Mouse (Mus musculus): ENCODE results near the gene Slc16a12. TPM values are rescaled to one million over a fixed set of nuclear protein-coding genes. Genes with fewer than 3 reads are reported as not detected.
A peak's percentile ranks its signal among the peaks of the same experiment; 100 is the strongest.

The Slc16a12 gene
- total RNA-seq, 2 experiments from 2014 or later: not detected

DNA sequence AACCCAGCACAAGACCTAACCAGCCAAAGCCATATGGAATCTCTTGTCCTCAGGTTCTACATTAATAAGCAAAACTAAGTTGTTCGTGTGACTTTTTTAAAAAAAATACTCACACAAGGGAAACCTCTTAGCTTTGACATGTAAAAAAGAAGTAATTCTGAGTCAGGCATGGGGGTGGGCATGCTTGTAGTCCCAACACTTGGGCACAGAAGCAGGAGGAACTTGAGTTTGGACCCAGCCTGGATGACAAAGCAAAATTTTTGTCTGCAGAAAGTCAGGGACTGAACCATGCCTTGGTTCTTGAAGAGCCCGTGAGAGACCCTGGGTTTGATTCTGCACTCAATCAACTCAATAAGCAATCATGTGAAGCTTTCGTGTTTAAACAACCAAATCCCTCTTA is 17.6 kb downstream of the Slc16a12 start:
- ATAC-seq (ENCODE audit: poor library complexity, severe bottlenecking): no peak

DNA sequence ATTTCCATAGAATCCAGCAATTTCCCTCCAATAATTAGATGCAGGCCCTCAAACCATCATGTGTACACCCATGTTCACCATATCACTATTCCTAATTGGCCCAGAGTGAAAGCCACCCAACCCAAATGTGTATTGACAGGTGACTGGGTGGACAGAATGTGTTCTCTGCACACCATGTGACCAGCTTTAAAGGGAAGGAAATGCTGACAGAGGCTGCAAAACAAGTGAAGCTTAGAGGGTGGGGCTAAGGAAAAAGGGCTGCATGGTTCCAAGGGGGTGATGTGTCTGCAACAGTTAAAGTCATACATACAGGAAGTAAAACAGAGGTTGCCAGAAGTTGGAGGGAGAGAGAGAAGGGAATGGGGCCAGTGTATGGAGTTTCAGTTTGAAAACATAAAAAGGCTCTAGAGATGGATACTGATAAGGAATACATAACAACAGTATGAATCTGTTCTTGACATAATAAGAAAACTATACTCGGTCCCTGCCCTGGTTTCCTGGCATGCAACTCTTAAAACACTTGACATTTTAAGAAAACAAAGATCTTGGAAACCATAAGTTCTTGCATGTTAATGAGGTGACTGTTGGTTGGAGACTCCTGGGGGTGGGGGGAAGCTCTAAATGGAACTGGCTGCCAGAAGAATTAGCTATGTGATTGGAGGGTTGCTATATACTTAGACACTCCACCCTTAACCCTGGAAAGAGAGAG is 20.7 kb downstream of the Slc16a12 start:
- 0 out of 2 replicates have a peak, but pooled peaks have one; percentile 28 for ATAC-seq (ENCODE audit: poor library complexity, severe bottlenecking)

DNA sequence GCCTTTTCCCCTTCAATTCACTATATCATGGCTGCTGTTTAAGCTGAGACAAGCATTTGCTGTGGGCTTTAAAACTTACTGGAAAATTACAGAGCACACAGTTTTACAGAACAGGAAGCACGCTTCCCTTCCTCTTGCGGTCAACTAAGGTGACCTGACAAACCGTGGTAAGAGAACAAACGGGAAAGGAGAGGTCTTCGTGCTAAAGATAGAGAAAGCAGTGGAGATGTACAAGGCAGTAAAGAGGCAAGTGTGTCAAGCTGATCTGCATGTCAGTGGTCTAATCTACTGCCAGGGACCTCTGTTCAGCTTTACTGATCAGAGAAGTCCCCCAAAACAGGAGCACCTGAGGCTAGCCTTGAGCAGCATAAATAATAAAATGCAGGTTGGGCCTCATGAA is 21.7 kb downstream of the Slc16a12 start:
- peak; percentile 52 for ATAC-seq (ENCODE audit: poor library complexity, severe bottlenecking)

DNA sequence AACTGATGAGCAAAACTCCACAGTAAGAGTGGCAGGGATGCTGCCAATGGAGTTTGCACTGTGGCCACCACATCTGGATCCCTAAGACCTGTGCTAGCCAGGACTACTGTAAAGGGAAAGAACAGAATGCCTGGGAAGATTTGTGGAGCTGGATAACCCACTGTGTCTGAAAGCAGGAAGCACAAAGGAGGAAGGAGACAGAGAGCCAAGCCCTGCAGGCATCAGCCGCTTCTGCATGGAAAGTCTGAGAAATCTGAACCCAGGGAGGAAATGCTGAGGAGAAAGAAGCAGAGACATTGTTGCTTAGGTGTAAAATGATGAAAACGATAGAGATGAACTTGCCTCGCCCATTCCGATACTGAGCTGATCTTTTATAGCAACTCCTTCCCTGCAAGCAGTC is 22.5 kb downstream of the Slc16a12 start:
- ATAC-seq (ENCODE audit: poor library complexity, severe bottlenecking): no peak

DNA sequence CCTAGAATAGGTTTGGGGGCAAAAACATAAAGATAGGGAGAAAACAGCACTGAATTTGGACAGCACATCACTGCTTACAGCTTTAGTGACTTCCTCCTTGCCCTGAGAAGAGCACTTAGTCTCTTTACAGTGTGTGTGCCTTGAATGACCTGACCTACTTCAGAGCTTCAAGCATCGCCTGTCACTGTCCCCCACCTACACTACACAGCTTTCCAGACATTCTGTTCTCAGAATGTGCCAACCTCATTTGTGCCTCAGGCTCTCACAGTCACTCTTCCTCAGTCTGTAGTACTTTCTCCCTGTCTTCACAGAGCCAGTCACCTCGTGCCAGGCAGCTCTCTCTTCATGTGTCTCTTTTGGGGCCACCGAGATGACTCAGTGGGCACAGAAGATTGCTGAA is 24.5 kb downstream of the Slc16a12 start:
- no peak for ATAC-seq (ENCODE audit: poor library complexity, severe bottlenecking)

DNA sequence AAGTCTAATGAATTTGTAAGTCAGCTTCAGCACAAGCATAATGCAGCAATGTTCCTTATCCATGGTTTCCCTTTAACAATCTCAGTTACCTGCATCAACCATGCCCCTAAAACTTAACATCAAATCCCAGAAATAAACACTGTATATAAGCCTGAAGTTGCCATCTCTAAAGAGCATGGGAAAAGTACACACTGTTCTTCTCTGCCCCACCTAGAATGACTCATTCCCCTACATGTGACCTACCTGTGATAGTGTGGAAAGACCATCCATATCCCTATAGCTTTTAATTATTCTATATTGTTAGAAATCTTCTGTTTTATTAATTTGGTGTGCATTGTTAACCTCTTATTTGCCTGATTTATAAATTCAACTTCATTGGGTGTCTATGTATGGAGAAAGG is 27.0 kb downstream of the Slc16a12 start:
- no peak for ATAC-seq (ENCODE audit: poor library complexity, severe bottlenecking)

DNA sequence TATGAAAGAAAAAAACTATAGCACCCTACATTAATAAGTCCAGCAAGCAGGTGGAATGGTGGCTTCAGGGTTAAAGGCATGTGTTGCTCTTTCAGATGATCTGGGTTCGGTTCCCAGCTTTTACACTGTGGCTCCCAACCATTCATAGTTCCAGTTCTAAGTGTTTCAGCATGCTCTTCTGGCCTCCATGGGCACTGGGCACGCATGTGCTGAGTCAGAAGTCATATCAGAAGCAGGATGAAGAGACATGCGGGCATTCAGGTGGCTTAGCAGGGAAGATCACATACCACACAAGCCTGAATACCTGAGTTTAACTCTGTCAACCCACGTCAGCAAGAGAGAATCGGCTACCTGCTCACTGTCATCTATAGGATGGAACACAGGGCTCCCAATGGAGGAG is 28.1 kb downstream of the Slc16a12 start:
- ATAC-seq (ENCODE audit: poor library complexity, severe bottlenecking): no peak

DNA sequence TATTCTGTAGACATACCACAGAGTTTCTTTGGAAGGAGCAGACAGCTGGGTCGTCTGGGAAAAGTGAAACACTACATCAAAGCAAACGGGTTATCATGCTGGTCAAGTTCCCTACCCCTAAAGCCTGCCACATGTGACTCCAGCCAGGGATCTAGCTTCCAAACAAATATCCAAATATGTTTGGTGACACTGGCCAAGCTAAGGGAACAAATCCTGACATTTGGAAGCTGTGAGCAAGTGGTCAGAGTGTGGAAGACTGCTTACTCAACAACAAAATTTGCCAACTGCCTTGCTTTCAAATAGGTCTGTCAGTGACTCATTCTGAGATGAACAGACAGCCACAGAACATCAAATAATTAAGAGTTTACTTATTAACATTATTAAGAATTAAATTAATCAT is 28.6 kb downstream of the Slc16a12 start:
- ATAC-seq (ENCODE audit: poor library complexity, severe bottlenecking): no peak

DNA sequence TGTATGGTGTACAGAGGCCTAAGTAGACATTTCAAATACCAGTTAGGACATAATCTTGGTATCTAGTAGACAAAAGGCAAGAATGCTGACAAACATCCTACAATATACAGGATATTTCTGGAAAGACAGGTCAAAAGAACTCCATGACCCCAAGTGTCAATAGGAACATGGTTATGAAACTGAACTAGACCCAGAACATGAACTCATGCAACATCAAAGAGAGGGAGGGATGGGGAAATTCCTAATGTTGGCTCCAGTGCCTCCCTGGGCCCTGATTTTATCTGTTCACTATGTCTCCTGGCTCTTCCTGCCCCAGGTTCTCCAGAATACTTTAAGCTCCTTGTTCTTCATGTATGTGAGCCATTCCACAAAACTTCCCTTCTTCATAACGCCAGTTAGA is 31.2 kb downstream of the Slc16a12 start:
- no peak for ATAC-seq (ENCODE audit: poor library complexity, severe bottlenecking)

DNA sequence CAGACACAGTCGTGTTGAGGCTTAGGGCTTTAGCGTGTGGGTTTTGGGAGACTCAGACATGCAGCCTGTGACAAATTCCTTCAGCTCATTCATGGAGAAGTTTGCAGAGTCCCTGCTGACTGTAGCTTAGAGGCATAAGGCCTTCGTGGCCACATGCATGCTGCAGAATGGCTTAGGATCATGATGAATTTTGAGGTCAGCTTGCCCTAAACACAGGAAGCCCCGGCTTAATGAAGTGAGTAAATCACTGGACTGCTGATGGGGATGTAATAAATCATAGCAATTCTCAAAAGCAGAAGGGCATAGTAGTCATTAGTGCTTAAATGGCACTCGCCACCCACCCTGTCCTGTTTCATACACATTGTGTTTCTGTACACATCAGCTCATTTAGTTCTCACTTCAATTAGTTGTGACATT is 32.8 kb downstream of the Slc16a12 start:
- ATAC-seq (ENCODE audit: poor library complexity, severe bottlenecking): no peak

DNA sequence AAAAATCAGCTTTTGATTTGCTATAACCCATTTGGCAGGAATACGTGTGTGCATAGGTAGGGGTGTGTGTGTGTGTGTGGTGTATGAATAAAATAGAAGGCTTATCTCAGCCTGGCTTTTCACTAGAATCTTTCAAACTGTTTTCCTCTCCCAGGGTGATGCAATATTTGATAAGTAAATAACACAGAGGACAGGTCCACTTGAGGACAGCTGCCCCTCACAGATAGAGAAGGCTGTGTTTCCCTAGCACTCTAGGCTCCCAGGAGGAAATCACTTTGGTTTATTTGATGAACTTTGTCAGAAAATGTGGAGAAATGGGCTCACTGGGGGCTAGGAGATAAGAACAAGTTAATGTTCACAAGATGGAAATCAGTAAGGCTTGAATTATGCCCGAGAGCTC is 35.0 kb downstream of the Slc16a12 start:
- no peak for ATAC-seq (ENCODE audit: poor library complexity, severe bottlenecking)

DNA sequence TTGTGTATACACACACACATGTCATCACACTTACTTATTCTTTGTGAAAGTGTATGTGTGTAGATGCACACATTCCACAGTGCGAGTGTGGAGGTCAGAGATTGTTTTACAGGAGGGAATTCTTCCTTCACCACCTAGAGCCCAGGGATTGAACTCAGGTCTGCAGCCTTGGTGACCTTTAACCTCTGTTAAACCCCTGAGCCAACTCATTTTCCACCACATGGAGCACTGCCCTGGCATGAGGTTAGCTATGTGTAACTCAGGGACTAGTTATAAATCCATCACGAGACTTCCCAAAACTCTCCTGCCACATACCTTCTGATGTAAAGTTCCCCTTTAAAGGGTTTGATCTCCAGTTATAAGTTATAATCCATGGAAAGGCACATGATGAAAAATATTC is 38.9 kb downstream of the Slc16a12 start:
- no peak for ATAC-seq (ENCODE audit: poor library complexity, severe bottlenecking)

DNA sequence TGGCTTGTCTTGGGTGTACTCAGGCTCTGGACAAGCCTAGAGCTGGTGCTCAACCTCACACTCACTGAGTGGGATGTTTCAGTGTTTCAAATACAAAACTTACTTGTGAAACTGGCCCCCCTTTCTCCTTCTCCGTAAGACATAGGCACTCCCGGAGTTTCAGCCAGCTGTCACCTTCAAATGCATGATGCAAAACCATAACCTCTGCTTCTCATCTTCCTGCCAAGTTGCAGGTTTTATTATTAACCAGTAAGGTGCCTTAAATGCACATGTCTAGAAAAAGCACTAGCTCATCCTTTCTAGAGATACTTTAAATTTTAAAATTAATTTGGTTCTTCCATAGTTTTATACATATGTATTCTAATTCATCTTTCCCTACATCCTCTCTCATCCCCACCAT is 39.5 kb downstream of the Slc16a12 start:
- ATAC-seq (ENCODE audit: poor library complexity, severe bottlenecking): no peak

DNA sequence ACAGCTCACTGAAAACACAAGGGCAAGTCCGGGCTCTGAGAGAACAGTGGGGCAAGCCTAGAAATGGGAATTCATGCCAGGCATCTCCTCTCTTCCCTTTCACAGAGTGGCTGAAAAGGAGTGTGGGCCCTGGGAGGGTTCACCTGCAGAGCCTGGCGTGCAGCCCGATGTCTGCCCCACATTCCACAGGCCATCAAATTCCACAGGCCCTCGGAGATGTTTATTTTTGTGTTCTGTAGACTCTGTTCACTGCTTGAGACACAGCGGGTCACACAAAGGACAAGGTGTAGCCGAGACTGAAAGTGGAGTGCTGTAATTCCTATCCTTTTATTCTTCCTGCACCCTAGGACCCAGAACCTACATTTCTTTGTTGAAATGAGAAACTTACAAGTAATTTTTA is 40.8 kb downstream of the Slc16a12 start:
- no peak for ATAC-seq (ENCODE audit: poor library complexity, severe bottlenecking)

DNA sequence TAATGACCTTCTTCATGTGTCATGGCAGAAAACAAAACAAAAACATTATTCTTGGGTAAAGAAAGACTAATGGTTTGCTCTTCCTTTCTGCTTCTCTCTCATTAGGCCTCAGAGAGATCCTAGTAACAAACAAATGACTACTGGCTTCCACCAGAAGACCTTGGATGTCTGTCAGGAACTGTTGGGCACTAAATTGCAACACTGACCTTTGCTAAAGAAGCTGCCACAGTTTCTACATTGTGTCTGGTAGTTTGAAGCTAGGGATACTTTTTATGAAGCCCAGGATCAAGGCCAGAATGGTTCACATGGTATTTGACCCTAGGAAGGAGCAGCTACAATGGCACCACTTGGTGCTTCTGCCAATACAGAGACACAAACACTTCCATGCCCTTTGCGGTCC is 41.9 kb downstream of the Slc16a12 start:
- ATAC-seq (ENCODE audit: poor library complexity, severe bottlenecking): no peak

DNA sequence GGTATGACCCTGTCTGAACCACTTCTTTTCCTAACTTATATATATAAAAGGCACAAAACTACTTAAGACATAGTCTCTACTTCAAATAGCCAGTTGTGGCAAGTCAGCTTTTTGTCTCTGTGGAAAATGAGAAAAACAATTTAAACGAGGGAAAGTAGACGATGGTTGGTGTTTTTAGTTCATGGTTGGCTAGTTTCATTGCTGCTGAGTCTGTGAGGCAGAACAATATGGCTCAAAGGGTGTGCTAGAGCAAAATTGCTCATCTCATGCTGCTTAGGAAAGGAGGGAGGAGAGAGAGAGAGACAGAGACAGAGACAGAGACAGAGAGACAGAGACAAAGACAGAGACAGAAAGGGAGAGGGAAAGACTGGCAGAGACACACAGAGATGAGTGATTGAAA is 47.8 kb downstream of the Slc16a12 start:
- ATAC-seq (ENCODE audit: poor library complexity, severe bottlenecking): no peak

DNA sequence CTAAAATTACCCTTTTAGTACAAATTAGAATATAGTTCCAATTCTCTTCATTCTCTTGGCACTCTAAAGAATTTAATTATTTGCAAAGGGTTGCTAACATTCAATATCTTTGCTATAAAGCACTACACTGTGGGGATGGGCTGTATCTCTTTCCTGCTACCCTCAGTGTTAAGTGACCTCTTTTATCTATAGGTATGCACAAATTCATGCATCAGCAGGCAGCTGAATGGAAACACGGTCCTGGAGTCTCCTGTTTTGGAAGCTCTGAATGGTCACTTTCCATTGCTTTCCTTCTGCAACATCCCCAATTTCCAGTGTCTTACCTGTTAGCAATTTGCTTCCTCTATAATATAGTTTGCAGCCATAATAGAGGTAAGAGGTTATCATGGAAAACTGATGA is 48.2 kb downstream of the Slc16a12 start:
- no peak for ATAC-seq (ENCODE audit: poor library complexity, severe bottlenecking)

DNA sequence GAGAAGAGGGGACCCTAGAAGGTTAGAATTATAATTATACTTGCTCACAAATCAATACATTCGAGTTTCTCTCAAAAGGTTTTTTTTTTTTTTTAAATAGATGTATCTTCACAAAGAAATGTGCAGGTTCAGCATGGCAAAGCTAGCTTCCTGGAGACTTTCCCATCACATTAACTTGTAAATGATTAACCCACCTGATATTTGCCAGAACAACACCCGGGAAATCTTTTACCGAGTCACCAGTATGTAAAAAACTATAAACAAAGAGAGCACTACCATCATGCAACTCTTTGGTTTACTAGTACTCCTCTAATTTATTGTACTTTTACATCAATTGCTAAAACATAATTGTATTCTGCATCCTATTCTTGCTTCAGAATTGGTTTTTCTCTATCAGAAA is 48.7 kb downstream of the Slc16a12 start:
- no peak for ATAC-seq (ENCODE audit: poor library complexity, severe bottlenecking)

DNA sequence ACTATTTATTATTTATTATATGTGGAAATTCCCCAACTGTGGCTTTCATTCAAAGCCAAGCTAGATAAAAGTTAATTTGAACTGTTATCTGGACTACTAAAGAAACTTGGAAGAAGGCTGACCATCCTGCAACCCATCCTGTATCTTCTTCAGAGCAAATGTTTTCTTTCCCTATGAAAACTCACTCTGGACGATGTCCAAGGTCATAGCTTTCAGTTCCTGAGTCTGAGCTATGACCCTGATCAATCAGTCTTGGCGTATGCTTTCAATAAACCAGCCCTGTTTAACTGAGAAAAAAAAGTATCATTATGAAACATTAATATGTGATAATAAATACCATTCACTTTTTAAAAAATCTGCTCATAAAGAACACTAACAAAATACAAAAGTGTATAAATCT is 49.6 kb downstream of the Slc16a12 start:
- no peak for ATAC-seq (ENCODE audit: poor library complexity, severe bottlenecking)

DNA sequence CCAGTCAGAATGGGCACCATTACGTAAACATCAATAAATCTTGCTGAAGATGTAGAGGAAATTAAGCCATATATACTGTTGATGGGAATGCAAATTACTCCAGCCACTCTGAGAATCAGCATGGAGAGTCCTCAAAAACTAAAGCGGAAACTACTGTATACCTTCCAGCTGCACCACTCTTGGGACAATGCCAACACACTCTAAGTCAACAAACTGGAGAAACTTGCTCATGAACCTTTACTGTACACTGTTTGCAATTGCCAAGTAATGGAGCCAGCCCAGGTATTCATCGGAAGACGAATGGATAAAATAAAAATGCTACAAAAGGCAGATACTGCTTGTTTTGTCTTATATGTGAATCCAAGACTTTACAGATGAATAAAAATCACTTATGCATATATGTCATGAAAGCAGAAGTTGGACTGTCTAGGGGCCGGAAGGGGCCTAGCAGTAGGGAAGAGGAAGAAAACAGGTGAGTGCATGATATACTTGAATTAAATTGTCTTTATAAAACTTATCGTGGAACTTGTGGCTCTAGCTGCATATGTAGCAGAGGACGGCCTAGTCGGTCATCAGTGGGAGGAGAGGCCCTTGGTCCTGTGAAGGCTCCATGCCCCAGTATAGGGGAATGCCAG is 50.6 kb downstream of the Slc16a12 start:
- no peak for ATAC-seq (ENCODE audit: poor library complexity, severe bottlenecking)

DNA sequence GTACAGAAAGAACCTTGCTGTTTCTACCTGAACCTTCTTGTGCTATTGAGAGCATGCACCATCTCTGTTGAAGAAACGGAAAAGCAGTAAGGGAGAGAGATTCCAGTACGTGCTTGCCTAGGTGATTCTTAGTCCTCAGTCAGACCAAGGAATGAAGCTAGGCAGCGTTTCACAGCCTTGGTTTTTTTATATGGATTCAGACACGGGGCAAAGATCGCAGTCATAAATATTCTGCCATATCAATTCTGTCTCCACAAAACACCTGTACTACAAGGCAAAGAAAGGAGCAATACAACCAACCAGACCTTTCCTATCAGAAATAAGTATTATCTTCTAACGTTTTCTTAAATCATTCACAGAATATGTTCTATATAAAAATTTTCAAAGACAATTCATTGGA is 55.7 kb downstream of the Slc16a12 start:
- no peak for ATAC-seq (ENCODE audit: poor library complexity, severe bottlenecking)

DNA sequence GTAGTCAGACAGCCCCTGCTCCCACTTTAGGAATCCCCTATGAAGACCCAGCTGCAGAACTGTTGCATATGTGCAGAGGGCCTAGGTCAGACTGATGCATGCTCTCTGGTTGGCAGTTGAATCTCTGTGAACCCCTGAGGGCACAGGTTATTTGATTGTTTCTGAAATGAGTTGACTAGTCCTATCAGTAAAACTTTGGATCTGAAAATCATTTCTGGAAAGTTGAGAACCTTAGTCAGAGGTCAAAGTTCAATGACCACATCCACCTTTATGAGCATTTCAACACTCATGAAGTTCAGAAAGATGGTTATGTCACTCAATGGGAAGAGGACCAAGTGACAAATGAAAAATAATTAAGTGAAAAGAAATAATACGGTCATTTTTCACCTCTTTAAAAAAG is 61.6 kb downstream of the Slc16a12 start:
- no peak for ATAC-seq (ENCODE audit: poor library complexity, severe bottlenecking)

DNA sequence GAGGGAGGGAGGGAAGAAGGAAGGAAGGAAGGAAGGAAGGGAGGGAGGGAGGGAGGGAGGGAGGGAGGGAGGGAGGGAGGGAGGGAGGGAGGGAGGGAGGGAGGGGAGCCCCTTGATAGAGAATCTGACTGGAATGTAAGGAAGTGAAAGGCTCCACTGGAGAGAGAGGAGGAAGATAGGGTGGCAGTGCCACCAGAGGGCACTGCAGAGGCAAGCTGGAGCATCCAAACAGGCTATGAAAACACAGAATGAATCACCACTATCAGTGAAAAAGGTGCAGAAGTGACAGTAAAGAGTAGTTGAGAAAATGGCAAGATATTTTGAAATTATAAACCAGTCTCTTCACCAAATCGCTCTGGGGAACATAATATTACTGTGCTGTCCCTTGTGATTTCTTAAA is 62.2 kb downstream of the Slc16a12 start:
- ATAC-seq (ENCODE audit: poor library complexity, severe bottlenecking): peak; percentile 45; the same call in 1 of the 2 replicates

Measured in megakaryocyte, adult 5-6 weeks (primary cell).